Mouse (Mus musculus) heart, embryonic 13.5 days (tissue): ENCODE results near the gene Hdac11. TPM values are rescaled to one million over a fixed set of nuclear protein-coding genes. Genes with fewer than 3 reads are reported as not detected.

Experiments used
- ATAC-seq: fragments of 200-750 bp; cut with Nextera tagmentation; 2 replicates; pipeline ENCODE4 v1.8.0; 2017; ENCODE audit warnings: moderate TSS enrichment; ENCODE audit not compliant: insufficient number of reproducible peaks, low FRiP score, low TSS enrichment; ENCODE audit errors: extremely low read depth
- H3K27ac ChIP-seq: fragments of 300-500 bp; sonication (generic); replicated peaks from 2 replicates; pipeline ENCODE4 v1.5.1; 2015; ENCODE audit warnings: moderate library complexity, mild to moderate bottlenecking, inconsistent platforms
- H3K27me3 ChIP-seq: fragments of 300-500 bp; sonication (generic); replicated peaks from 2 replicates; pipeline ENCODE4 v1.6.1; 2015; ENCODE audit warnings: mild to moderate bottlenecking, inconsistent platforms
- H3K36me3 ChIP-seq: fragments of 300-500 bp; sonication (generic); 2 replicates; pipeline ENCODE4 v1.6.1; 2015; ENCODE audit warnings: mild to moderate bottlenecking, inconsistent platforms
- H3K4me1 ChIP-seq: fragments of 300-500 bp; sonication (generic); 2 replicates; pipeline ENCODE4 v1.6.1; 2015; ENCODE audit warnings: inconsistent platforms
- H3K4me2 ChIP-seq: fragments of 300-500 bp; sonication (generic); 2 replicates; pipeline ENCODE4 v1.6.1; 2015; ENCODE audit warnings: inconsistent platforms, mild to moderate bottlenecking, moderate library complexity
- H3K4me3 ChIP-seq: fragments of 300-500 bp; sonication (generic); 2 replicates; pipeline ENCODE4 v1.5.1; 2015; ENCODE audit warnings: moderate library complexity, mild to moderate bottlenecking, inconsistent platforms
- H3K9ac ChIP-seq: fragments of 300-500 bp; sonication (generic); 2 replicates; pipeline ENCODE4 v1.6.1; 2015; ENCODE audit warnings: inconsistent platforms, mild to moderate bottlenecking, moderate library complexity
- H3K9me3 ChIP-seq: fragments of 300-500 bp; sonication (generic); 2 replicates; pipeline ENCODE4 v1.6.1; 2016; ENCODE audit warnings: inconsistent platforms
- WGBS: fragments of 180-500 bp; shearing (Covaris S2); methylation state at CpG from one replicate; pipeline ENCODE4 v1.1.7; 2015; ENCODE audit warnings: mixed read lengths; 5-methylcytosine and 5-hydroxymethylcytosine counted together
- polyA plus RNA-seq: library from polyadenylated mRNA; unstranded; fragments of >200 nt; fragmentation: Nextera tagmentation; extraction: Ambion mirVana; gene quantifications from 2 replicates; pipeline ENCODE4 v1.2.1, GENCODE M21; 2015

Hdac11 gene
- polyA plus RNA-seq, 1 experiment from 2014 or later, result 8.2 TPM

DNA sequence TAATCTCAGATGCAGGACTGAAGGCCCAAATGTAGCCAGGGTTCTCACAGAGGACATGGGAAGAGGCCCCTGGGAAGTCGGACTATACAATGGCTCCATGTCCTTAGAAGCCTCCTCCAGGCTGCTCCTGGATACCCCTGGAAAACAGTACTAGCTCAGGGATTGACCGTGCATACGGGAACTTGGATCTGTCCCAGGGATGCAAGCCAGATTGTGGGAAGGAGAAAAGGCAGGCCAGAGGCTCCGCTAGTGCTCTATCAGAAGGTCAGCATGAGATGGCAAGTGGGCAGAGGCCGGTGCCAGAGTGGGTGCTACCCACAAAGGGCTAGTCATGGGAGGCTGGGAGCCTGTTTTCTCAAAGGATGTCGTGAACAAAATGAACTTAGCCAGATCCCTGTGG lies 30.5 kb downstream of the Hdac11 start:
- no peak overlapping the region for H3K4me3 ChIP-seq
- H3K9me3 ChIP-seq, result no peaks in the 10 kb centered on the region
- no peak overlapping the region for H3K9ac ChIP-seq
- 0 out of 2 replicates have a peak overlapping the region, but pooled peaks have one; percentile 13 for H3K27ac ChIP-seq
- no peaks in the 10 kb centered on the region for H3K36me3 ChIP-seq
- peaks cover 6% of the 10 kb centered on the region for H3K27me3 ChIP-seq
- WGBS, result 66% methylated on average over 6 of the region's 6 CpGs
- H3K4me2 ChIP-seq, result no peak overlapping the region
- peaks cover 34% of the 10 kb centered on the region for H3K4me1 ChIP-seq
- ATAC-seq, result 0 out of 2 replicates have a peak, but pooled peaks have one; percentile 24

DNA sequence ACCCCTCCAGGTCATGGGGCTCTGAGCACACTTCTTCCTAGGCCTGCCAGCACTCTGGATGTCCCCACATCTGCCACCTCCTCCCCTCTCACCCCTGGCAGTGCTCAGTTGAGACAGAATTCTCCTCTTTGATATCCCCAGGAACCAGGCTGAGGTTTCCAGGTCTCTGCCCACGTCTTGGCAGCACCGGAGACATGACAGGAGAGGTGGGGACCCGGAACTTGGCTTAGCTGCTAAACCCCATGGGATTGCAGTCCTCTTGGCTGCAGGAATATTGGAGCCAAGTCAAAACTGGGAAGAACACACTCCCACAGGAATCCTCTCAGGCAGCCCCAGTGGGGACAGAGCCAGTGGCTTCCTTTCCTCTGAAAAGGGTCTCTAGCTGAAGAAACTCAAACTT lies 31.4 kb downstream of the Hdac11 start:
- Histone ChIP-seq H3K9me3 (no peaks in the 10 kb centered on the region), H3K27ac (0 out of 2 replicates have a peak overlapping the region, but pooled peaks have one; percentile 7)
- 57% methylated on average over 3 of the region's 3 CpGs for WGBS

DNA sequence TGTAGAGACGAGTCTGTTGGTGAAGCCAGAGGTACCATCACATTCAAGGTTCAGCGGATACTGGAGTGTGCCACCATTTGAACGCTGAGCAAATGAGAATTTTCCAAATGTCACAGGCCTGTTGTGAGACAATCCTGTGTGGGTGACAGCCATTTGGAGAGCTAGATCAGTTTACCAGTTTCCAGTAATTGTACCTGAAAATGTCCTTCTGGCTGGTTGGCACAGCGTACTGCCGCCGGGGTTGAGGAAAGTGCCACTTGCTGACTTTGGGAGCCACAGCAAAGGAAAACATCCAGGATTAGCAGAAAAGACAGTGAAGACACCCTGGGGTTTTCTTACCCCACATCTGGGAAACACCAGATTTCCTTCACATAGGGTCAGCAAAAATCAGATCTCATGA lies 33.5 kb downstream of the Hdac11 start:
- Histone ChIP-seq H3K4me2 (no peak overlapping the region), H3K9ac (no peak overlapping the region), H3K27me3 (peaks cover 14% of the 10 kb centered on the region), H3K27ac (no peak overlapping the region), H3K4me3 (no peak overlapping the region), H3K36me3 (no peaks in the 10 kb centered on the region), H3K9me3 (no peaks in the 10 kb centered on the region), H3K4me1 (peaks cover 27% of the 10 kb centered on the region)
- ATAC-seq, result no peak
- WGBS, result 89% methylated on average over 6 of the region's 6 CpGs

More for the DNA sequence above, 31.4 kb downstream of the Hdac11 start:
- no peak overlapping the region for H3K4me2 ChIP-seq
- no peak for ATAC-seq
- no peak overlapping the region for H3K9ac ChIP-seq
- peaks cover 6% of the 10 kb centered on the region for H3K27me3 ChIP-seq
- no peak overlapping the region for H3K4me3 ChIP-seq
- no peaks in the 10 kb centered on the region for H3K36me3 ChIP-seq
- H3K4me1 ChIP-seq, result peaks cover 31% of the 10 kb centered on the region

DNA sequence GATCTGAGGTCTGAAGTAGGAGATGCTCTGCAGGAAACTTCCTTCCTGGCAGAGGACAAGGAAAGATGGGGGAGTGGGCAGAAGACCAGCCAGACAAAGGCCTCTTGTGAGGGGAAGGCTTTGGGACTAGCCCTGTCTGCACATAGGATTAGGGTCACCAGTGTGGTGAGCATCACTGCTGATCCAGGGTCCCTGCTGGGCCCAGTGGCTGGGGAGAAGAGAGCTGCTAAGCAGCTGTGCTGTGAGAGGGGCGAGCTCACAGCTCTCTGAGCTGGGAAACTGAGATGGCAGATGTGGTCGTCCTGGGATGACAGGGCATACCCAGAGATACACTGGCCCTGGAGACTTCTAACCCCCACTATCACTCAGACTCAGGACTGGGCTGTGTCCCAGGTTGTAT lies 35.0 kb downstream of the Hdac11 start:
- ATAC-seq, result no peak
- H3K27me3 ChIP-seq, result peaks cover 14% of the 10 kb centered on the region
- no peak overlapping the region for H3K4me2 ChIP-seq
- no peak overlapping the region for H3K27ac ChIP-seq
- H3K4me3 ChIP-seq, result no peak overlapping the region
- H3K4me1 ChIP-seq, result peaks cover 37% of the 10 kb centered on the region
- no peaks in the 10 kb centered on the region for H3K36me3 ChIP-seq
- H3K9me3 ChIP-seq, result no peaks in the 10 kb centered on the region
- H3K9ac ChIP-seq, result no peak overlapping the region
- WGBS, result 47% methylated on average over 2 of the region's 2 CpGs

DNA sequence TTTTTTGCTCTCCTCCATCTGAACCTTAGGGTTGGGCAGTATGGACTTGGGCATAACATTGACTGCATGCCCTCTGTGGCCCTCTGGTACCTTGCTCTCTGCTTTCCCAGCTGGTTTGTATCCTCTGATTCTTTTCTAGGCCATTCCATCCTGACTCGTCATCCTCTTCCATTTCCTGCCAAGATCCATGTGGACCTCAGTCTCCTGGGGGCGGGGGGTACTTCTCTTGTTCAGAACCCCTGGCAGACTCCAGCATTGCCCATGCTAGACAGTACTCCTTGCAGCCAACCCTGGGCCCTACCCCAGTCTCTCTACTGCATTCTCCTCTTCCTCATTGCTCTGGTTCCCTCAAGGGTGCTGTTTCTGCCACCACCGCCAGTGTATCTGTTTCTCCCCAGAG lies 36.0 kb downstream of the Hdac11 start:
- Histone ChIP-seq H3K27ac (no peak overlapping the region), H3K4me2 (no peak overlapping the region), H3K36me3 (no peaks in the 10 kb centered on the region), H3K4me3 (no peak overlapping the region), H3K9me3 (no peaks in the 10 kb centered on the region), H3K9ac (no peak overlapping the region), H3K4me1 (peaks cover 32% of the 10 kb centered on the region), H3K27me3 (peaks cover 16% of the 10 kb centered on the region)
- ATAC-seq, result no peak
- 47% methylated on average over 3 of the region's 3 CpGs for WGBS

DNA sequence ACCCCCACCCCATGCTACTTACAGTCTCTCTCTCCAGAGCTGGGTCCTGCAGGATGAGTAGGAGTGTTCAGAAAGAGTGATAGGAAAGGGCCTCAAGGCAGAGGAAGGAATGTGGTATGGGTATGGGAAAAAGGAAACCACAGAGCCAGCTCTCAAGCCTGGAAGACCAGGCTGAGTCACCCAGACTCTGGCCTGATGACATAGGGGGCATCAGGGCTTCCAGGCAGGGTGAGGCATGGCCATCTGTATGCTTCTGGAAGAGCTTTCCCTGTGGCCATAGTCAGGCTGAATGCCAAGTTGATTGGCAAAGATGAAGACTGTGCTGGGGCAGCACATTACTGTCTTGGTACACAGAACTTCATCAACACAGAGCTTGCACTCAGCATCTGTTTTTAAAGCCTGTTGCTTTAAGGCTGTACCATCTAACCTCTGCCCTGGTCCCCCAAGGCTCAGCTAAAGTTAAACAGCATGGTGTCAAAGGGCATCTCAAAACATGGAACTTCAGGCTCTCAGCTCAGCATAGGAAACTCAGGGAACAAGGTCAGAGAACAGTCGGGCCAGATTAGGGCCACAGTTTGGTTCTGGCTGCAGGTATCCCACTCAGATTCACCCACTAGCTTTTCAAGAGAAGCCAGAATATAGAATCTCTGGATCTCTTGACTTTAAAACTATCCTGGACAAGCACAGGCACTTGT lies 36.5 kb downstream of the Hdac11 start:
- no peak overlapping the region for H3K4me3 ChIP-seq
- H3K4me2 ChIP-seq, result no peak overlapping the region
- no peak for ATAC-seq
- peaks cover 21% of the 10 kb centered on the region for H3K27me3 ChIP-seq
- H3K4me1 ChIP-seq, result peaks cover 26% of the 10 kb centered on the region
- H3K36me3 ChIP-seq, result no peaks in the 10 kb centered on the region
- H3K9ac ChIP-seq, result no peak overlapping the region
- no peak overlapping the region for H3K27ac ChIP-seq
- no peaks in the 10 kb centered on the region for H3K9me3 ChIP-seq
- 63% methylated on average over 1 of the region's 1 CpGs for WGBS

DNA sequence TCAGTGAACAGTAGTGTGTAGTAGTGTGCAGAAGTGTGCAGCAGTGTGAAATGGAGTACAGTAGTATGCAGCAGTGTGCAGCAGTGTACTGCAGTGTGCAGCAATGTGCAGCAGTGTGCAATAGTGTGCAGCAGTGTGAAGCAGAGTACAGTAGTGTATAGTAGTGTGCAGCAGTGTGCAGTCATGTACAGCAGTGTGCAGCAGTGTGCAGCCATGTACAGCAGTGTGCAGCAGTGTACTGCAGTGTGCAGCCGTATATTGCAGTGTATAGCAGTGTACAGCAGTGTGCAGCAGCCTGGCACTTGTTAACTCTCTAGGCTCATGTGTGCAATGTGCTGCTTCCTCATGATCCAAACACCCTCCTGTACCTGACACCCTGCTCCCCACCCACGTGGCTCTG lies 42.0 kb downstream of the Hdac11 start:
- ATAC-seq, result no peak
- Histone ChIP-seq H3K27ac (no peak overlapping the region), H3K4me1 (peaks cover 48% of the 10 kb centered on the region), H3K4me2 (no peak overlapping the region), H3K9ac (no peak overlapping the region), H3K36me3 (no peaks in the 10 kb centered on the region), H3K9me3 (no peaks in the 10 kb centered on the region), H3K4me3 (no peak overlapping the region), H3K27me3 (peaks cover 41% of the 10 kb centered on the region)
- WGBS, result 52% methylated on average over 2 of the region's 2 CpGs

DNA sequence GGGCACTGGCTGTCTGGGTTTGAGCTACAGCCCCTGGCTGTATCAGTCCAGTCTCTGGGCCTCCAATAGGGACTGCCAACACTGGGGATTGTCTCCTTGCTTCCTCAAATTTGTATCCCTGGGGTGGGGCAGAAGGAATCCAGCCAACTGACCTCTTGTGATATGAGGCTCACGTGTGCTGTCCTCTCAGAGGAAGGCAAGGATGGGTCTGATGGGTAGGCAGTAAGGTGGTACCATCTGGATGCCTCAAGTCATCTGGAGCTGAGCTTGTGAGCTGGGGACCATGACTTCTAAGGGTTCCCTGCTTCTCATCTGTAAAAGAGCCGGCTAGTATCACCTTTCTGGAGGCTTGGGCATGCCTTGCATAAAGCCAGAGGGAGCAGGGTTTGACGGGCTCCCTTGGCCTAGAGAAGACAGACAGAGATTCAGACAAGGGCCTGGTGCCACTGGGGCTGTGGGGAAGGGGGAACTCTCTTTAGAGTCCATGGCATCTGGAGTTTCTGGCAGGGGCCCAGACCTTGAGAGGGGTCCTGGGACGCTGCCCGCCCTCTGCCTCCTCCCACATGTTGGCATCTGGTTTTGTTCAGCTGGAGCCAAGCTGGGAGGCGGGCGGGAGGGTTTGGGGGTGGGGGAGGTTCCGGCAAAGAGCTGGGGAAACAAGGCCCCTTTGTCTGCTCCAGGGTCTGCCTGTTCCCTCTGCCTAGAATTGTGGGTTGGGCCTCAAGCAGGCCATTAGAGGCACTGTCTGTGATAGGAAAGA lies 44.1 kb downstream of the Hdac11 start:
- H3K9ac ChIP-seq, result peak overlapping the region; percentile 38
- H3K27me3 ChIP-seq, result peaks cover 42% of the 10 kb centered on the region
- H3K36me3 ChIP-seq, result no peaks in the 10 kb centered on the region
- WGBS, result 32% methylated on average over 8 of the region's 8 CpGs
- H3K27ac ChIP-seq, result peak overlapping the region; percentile 81
- no peaks in the 10 kb centered on the region for H3K9me3 ChIP-seq
- H3K4me3 ChIP-seq, result no peak overlapping the region
- no peak overlapping the region for H3K4me2 ChIP-seq
- peaks cover 56% of the 10 kb centered on the region for H3K4me1 ChIP-seq
- no peak for ATAC-seq

DNA sequence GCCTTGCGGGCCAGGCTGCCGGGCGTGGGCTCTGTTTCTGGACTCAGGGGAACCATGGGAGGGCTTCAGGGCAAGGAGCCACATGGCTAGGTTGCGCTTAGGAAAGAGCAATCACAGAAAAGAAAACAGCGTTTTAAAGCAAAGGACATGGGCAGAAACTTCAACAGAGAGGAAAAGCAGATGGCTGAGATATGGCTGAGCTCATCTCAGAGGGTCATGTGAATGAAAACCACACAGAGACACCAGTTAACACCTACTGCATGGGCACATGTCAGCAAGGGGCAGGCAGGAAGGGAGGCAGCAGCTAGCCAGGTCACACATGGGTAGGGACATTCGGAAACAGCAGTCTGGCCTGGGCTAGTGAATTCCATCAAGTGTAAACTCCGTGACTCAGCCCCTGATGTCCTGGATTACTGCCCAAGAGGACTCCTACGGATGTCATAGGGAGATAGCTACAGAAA lies 45.4 kb downstream of the Hdac11 start:
- H3K9me3 ChIP-seq, result no peaks in the 10 kb centered on the region
- ATAC-seq, result no peak
- no peak overlapping the region for H3K4me3 ChIP-seq
- H3K4me2 ChIP-seq, result no peak overlapping the region
- 60% methylated on average over 8 of the region's 8 CpGs for WGBS
- peak overlapping the region; percentile 68 for H3K27ac ChIP-seq
- H3K9ac ChIP-seq, result no peak overlapping the region
- peaks cover 52% of the 10 kb centered on the region for H3K4me1 ChIP-seq
- no peaks in the 10 kb centered on the region for H3K36me3 ChIP-seq
- peaks cover 39% of the 10 kb centered on the region for H3K27me3 ChIP-seq

DNA sequence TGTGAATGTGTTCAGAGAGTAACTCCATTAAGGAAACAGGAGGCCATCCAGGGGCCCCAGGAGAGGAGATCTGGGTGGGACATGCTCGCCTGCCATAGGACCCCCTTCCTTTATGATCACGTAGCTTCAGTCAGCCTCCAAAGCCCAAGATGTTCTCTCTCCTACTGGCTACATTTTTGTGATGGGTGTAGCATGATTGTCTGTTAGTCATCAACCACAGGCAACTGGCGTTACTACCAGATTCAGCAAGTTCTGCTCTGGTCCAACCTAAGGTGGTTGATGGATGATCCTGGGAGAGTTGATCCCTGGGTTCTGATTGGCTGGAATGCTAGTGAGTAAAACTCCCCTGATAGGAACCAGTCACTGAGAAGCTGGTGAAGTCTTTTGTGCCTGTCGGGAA lies 46.1 kb downstream of the Hdac11 start:
- Histone ChIP-seq H3K9me3 (no peaks in the 10 kb centered on the region), H3K27me3 (peaks cover 32% of the 10 kb centered on the region), H3K27ac (0 out of 2 replicates have a peak overlapping the region, but pooled peaks have one; percentile 68), H3K9ac (no peak overlapping the region), H3K4me3 (no peak overlapping the region), H3K4me2 (no peak overlapping the region), H3K36me3 (no peaks in the 10 kb centered on the region), H3K4me1 (peaks cover 55% of the 10 kb centered on the region)
- WGBS, result 68% methylated on average over 4 of the region's 4 CpGs
- ATAC-seq, result no peak

DNA sequence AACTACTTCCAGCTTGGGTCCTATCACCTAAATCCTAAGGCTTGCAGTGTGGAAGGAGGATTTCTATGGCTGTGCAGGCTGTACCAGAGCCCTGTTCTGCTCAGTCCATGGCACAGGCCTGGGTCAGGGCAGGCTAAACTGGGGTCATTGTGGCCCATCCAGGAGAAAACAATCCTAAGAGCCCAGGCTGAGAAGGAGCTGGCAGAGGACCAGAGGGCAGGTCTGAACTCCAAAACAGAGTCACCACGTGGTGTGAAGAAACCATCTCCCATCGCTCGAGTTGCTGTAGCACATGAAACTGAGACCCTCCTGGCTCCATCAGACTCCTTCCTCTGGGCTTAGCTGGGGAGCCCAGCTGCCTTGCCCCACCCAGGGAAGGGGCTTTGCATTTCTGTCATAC lies 48.9 kb downstream of the Hdac11 start:
- Histone ChIP-seq H3K4me2 (no peak overlapping the region), H3K27me3 (0 out of 2 replicates have a peak, but pooled peaks cover 13% of the 10 kb centered on the region), H3K9me3 (no peaks in the 10 kb centered on the region), H3K27ac (no peak overlapping the region), H3K9ac (0 out of 2 replicates have a peak overlapping the region, but pooled peaks have one; percentile 0), H3K4me1 (peaks cover 74% of the 10 kb centered on the region), H3K36me3 (no peaks in the 10 kb centered on the region), H3K4me3 (no peak overlapping the region)
- WGBS, result 58% methylated on average over 3 of the region's 3 CpGs
- ATAC-seq, result no peak
